Mouse (Mus musculus) cerebellum, postnatal 14 days (tissue): ENCODE data around the gene Serpine1.

Source experiments
- DNase-seq, 2 experiments: peaks; one replicate each; pipeline ENCODE4 v3.0.0; 2021; ENCODE audit warnings: mixed read lengths in 2 of 2

Gene Serpine1

DNA sequence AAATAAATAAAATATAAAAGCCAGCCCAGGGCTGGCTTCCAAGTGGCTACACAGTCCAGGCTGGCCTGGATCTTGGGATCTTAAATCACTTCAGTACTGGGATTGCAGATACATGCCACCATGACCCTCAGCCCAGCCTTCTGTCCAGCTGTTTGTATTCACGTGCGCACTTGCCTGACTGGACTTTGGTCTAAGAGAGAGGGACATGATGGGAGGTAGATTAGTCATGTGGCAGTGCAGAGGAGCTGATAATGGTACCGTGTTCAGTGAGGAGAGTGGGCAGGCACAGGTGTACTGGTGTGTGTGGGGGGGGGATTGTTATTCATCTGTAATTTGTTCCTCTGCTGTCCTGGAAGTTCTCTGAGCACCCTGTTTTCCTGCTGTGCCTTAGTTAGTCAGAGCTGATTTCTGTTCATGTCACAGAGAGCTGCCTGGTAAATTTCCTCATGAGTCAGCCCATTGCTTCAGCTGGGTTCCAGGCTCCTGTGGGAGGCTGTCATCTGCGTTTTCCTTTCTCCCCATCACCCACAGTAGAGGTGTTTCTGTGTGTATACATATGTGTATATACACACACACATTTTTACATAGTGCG is 20.1 kb downstream of the Serpine1 start:
- no peak for DNase-seq

- DNase-seq = no peak
Measured at GRCm38 (mm10) chr5:137051125-137051524, 20.9 kb downstream of the Serpine1 start.

DNA sequence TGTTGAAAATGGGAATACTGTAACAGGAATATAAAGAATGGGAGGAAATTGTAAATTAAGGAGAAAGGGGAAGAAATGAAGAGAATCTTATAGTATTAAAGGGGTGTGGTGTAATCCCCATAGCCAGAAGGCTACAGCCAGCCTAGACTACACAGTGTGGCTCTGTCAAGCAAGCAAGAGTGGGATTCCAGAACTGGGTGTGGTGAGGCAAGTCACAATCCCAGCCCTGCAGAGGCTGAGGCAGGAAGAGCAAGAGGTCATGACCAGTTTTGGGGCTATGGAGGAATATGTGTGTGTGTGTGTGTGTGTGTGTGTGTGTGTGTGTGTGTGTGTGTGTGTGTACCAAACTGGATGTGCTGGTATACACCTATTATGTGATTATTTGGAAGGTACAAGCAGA is 25.1 kb downstream of the Serpine1 start:
- DNase-seq = no peak

DNA sequence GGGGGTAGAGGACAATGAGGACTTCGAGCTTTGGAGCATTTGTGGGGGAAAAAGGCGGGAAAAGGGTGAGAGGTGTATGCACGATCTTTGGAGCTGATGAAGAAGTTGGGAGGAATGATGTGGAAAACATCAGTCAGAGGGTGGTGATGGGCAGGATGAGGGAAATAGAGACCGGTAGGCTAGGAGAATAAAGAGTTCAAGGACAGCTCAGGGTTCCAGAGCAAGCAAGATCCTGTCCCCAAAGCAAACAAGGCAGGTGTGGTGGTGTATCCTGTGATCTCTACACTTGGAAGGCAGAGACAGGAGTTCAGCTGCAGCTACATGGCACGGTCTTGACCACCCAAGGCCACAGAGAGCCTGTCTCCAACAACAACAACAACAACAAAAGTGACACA is 25.7 kb downstream of the Serpine1 start:
- DNase-seq = no peak

DNA sequence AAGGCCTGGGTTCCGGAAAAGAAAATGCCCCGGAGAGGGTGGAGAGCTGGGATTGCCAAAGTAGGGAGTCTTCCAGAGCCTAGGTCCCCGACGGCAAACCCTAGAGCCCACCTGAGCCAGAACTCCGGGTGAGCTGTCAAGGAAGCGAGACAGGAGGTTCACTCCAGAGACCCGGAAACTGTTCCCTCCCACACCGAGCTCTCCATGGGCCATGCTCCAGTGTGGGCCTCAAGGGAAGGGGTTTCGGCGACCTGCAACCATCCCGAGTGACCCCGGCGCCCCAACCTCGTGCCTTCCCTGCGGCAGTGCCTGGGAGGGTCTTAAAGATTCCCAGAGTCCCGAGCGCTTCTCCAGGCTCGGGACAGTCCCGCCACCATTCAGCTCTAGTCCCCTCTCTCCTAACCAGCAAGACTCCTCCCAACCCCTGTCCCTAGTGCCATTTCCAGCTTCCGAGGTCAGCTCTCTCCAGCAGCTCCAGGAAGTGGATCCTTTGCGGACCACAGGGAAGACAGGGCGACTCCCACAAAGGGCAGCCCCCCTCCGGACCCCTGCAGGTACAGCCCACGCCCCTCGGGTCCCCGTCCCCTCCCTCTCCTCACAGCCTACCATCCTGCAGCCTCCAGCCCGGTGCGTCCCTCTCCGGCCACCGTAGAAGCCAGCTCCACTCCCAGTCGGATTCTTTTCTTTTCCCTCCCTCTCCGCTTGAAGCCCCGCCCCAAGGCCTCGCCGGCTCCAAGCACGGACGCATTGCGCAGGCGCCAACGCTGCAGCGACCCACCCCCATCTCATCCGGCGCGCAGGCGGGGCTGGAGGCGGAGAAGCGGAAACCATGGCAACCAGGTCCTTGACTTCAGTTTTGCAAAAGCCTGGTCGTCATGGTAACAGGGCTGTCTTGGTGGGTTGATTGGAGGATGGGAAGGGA is 26.4 kb downstream of the Serpine1 start, which contains the start of gene Ap1s1:
Ap1s1 (minus strand) TSS at position 734 of the 922 bp plus-strand sequence.
- DNase-seq = peak; percentile 99

GRCm38 (mm10) chr5:137043997-137044396 is 28.1 kb downstream of the Serpine1 start:
- no peak for DNase-seq

GRCm38 (mm10) chr5:137041442-137041841 is 30.6 kb downstream of the Serpine1 start:
- no peak for DNase-seq

DNA sequence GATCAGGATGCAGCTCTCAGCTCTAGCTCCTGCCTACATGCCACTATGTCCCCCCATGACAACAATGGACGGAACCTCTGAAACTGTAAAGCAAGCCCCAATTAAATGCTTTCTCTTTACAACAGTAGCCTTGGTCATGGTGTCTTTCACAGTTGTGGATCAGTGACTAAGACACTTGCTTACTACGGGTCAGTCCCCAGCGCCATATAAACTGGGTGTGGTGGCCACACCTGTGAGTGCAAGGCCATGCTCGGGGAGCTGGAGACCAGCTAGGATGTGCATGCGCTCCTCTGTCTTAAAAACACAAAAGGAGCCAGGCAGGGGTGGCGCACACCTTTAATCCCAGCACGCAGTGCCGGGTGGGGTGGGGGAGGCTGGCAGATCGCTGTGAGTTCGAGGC is 32.6 kb downstream of the Serpine1 start:
- no peak for DNase-seq

GRCm38 (mm10) chr5:137036211-137036610 is 35.9 kb downstream of the Serpine1 start:
- no peak for DNase-seq

DNA sequence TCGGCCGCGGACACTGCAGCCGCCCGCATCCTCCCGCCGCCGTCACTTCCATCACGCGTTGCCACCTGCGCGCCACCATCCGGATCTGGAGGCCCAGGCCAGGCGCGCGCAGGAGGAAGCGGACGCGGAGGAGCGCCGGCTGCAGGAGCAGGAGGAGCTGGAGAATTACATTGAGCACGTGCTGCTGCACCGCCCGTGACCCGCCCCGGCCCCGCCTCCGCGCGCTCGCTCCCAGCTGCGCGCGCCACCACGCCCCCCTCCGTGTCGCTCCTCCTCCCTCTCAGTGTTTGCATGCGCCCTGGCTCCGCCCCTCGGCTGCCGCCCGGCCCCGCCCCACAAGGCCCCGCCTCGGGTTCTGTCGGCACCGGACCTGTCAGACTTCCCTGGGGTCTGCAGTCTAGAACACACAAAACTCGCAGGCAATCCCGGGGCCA is 39.4 kb downstream of the Serpine1 start:
- peak; percentile 89 to 92 for DNase-seq

- peak; percentile 65 to 72 for DNase-seq
Measured at GRCm38 (mm10) chr5:137032033-137032421, 40.0 kb downstream of the Serpine1 start.

GRCm38 (mm10) chr5:137031076-137032032 is 40.7 kb downstream of the Serpine1 start:
- peak; percentile 47 to 49 for DNase-seq

DNA sequence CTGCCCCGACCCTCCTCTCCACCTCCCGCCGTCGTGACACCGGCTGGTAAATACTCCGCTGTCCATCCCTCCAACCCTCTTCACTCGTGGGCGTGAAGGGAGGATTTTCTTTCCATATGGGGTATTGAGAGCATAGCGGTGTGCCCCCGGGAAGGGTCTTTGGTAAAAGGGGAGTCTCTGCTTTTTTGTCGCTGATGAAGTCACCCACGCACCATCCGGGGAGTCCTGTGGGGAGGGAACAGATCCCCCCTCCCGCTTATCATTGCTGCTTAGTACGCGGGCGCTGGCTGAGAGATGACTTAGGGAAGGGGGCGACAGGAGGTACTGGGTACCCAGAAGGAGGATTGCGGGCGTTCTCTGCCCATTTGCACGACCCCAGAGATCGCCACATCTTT is 41.7 kb downstream of the Serpine1 start:
- DNase-seq = no peak

GRCm38 (mm10) chr5:137029643-137030415 is 42.2 kb downstream of the Serpine1 start:
- DNase-seq = peak; percentile 99

GRCm38 (mm10) chr5:137029273-137029585 is 42.8 kb downstream of the Serpine1 start:
- peak in 1 of 2 experiments; percentile 51 for DNase-seq

DNA sequence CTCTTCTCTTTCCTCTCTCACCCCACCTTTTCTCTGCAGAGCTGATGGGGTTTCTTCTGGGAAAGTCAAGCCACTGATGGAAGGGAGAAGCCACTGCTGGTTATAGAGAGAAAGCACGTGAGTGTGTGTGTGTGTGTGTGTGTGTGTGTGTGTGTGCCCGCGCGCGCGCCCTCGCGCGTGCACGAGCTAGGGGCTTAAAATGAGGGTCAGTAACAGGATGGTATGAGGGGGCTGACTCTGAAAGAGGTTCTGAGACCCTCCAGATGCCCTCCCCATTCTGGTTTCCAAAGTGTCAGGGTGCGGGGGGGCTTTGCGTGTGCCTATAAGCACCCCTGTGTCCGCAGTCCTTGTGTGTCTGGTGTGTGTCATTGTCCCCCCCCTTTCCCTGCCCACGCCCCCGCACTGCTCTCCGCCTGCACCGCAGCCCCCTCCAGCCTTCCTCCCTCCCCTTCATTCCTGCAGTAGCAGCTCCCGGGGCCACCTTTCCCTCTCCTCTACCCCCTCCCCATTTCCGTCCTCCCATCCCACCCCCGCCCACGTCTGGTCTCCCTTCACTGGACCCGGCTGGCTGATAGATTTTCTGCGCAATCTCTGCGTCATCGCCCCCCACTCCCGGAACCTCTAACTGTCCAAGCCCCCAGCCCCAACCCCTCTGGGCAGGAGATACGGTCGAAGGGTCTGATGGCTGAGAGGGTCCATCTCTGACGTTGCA is 43.4 kb downstream of the Serpine1 start:
- DNase-seq = peak; percentile 35 to 57

GRCm38 (mm10) chr5:137026092-137026491 is 46.0 kb downstream of the Serpine1 start, which contains the start of gene Vgf:
Gene Vgf (plus strand): TSS chr5:137026392.
- DNase-seq = no peak

GRCm38 (mm10) chr5:137025132-137025531 is 46.9 kb downstream of the Serpine1 start:
- DNase-seq = peak; percentile 93 to 97

DNA sequence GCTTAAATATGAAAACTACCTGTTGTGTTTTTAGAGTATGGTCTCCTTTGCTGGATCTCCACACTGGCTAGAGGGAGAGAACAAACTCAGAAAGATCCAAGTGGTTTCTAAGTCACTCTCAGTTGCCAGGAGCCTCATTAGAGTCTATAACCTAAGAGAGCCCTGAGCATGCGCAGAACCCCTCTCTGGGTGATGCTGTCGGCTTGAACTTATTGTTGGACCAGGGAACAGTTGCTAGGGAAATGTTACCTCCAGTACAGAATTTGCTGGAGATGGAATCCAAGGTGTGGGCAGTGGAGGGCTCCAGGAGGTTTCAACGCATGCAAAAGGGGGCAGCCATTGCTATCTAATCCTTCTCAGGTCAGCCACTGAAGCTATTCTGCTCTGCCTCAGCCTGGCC is 47.8 kb downstream of the Serpine1 start:
- no peak for DNase-seq

DNA sequence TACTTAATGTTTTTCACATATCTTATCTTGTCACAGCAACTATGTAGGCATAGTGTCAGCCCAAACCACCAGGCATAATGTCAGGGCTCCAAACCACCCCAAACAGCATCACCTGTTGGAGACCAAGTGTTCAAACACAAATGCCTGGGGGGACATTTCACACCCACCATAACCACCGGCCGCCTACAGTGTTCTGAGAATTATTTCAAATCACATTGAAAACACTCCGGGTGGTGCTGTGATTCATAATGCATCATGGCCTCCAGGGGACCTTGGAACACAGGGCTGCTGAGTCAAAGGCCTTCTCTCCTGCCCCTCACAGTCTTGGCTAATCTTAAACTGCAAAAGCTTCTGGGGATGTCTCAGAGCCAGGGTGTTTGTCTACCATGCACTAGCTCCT is 56.2 kb downstream of the Serpine1 start:
- DNase-seq = no peak

GRCm38 (mm10) chr5:137012401-137012950 is 59.6 kb downstream of the Serpine1 start:
- DNase-seq = no peak
